Mouse (Mus musculus) embryo, embryonic 10.5 days (tissue): Measurements from ENCODE around the gene Cspg4.
A peak's percentile ranks its signal among the peaks of the same experiment; 100 is the strongest.

ENCODE experiments used
- DNase-seq: peaks from one replicate; pipeline ENCODE4 v3.0.0-alpha.2; 2015; ENCODE audit warnings: low spot score

Cspg4 gene

DNA sequence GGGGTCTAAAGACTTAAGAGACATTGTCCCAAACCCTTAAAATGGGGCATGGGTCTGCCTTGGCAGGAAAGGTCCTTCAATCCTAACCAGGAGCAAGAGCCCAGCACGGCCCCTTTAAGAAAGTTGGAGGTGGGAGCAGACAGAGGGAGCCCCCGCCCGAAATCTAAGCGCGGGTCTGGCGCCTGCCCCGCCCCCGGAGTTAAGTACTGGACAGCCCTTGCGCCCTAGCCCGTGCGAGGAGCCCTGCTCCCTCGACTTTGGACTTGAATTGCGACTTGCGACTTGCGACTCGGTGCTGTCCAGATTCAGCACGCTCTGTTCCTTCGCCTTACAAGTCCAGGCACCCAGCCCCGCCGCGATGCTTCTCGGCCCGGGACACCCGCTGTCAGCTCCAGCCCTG, at the start of gene Cspg4:
TSS of gene Cspg4 (plus strand) at position 202 of the 400 bp plus-strand sequence.
- peak; percentile 81 for DNase-seq

DNA sequence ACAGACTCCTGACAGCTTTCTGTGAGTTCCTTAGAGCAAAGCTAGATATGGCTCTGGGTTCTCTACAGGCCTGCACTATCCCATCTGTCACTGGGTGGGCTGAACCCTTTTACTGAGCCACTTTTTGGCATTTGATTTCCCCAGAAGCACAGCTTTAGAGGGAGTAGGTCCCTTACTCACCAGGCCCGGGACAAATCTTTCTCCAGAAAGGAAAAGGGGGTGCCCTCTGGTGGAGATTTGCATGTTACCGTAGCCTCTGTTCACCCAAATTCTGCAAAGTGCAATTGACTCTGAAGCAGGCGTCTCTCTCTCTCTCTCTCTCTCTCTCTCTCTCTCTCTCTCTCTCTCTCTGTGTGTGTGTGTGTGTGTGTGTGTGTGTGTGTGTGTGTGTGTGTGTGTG, 39.9 kb upstream of the Cspg4 start:
- DNase-seq, result peak; percentile 71

DNA sequence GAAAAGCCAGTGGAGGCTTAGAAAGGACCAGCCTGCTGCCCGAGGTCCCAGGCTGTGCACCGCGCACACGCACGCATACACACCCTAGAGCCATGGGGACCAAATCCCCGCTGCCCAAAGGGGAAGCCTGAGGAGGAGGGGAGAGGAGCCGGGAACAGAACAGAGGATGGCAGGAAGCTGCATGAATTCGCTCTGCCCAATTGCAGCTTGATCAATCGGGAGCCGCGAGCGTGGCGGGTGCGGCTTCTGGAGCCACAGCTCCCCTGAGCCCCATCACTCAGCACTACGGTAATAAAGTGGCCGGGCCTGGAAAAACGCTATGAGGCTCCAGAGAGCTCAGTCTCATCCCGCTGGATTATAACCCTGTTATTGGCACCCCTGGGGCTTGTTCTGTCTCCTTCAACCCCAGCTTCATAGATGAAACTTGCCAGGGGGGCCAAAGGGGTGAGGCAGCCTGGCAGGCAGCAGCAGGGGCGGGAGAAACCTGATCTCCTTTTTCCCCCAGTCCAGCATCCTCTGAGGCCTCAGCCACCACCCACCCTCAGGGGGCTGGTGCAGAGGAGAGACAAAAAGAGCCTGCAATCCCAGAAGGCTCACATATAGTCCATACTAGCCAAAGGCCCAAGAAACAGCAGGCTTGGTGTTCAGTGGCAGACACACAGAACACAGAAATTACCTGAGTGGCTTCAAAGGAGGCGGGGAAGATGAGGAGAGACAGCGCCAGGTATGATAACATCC, 39.2 kb upstream of the Cspg4 start:
- DNase-seq, result peak; percentile 70

DNA sequence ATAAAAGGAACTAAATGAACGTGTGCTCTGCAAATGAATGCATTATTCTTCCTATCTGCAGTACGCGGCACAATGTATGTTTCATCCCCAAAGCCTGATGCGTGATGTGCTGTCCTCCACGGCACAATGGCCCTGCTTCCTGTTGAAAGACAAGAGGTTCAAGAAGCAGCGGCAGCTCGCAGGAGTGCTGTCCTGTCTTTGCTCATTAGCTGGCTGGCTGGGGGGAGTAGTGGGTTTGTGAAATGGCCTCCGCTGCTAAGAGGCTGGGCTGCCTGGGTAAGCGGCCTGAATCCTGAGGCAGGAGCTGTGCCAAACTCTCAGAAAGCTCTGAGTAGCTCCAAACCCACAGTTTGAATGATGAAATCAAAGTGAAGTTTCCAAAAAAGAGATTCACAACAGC, 36.7 kb upstream of the Cspg4 start:
- DNase-seq, result peak; percentile 37

DNA sequence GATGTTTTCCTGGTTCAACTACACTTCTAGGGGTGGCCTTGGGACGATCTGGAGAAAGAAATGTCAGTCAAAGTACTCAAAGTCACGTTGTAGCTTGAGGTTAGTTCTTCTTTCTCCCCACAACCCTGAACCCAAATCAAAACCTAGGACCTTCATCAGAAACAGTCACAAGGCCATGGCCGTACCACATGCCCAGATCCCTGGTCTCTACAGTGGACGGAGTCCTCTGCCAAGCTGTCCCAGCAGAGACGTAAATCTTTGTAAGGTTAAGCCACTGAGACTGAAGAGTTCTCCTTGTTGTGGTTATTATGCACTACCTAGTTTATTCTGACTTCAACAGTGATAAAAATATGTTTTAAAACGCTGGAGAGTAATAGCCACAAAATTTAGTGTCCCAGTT, 36.0 kb upstream of the Cspg4 start:
- DNase-seq, result no peak

DNA sequence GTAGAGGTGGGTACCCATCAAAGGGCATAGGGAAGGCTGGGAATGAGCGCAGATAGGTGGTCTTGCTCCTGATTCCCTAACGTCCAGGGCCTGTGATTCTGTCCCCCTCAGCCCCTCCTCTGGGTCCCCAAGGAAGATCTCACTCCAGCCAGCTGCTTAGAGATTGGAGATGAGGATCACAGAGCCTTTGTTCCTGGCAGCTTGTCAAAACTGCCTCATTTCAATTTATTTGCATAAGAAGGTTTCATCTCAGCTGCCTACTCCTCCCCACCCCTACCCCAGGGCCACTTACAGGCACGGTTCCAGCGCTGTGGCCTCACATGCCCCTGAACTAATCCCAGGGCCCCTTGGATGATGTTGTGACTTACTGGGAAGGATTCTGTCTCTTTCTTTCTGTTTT, 34.7 kb upstream of the Cspg4 start:
- DNase-seq, result no peak

DNA sequence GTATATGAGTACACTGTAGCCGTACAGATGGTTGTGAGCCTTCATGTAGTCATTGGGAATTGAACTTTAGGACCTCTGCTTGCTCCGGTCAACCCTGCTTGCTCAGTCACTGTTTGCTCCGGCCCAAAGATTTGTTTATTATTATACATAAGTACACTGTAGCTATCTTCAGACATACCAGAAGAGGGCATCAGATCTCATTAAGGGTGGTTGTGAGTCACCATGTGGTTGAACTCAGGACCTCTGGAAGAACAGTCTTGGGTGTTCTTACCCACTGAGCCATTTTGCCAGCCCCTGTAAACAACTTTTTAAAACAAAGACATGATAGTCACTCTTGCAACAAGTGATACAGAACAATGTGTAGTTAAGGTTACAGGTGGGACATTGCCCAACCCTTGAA, 32.9 kb upstream of the Cspg4 start:
- no peak for DNase-seq

DNA sequence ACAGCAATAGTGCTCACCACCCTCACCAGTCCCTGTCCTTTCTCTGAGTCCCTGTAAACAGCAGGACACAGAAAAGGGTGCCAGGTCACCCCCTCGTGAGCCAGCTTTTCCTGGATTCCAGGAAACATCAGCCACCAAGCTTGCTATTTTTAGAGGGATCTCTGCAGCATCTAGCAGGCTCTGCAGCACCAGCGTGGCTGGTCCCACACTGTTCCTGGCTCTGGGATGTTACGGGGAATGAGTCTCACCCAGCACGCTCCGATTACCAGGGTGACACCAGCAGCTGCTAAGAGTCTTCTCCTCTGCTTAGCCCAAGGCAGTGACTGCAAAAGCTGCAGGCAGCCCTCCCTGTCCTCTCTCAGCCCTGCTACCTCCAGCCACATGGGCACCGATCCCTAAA, 31.9 kb upstream of the Cspg4 start:
- DNase-seq, result no peak

DNA sequence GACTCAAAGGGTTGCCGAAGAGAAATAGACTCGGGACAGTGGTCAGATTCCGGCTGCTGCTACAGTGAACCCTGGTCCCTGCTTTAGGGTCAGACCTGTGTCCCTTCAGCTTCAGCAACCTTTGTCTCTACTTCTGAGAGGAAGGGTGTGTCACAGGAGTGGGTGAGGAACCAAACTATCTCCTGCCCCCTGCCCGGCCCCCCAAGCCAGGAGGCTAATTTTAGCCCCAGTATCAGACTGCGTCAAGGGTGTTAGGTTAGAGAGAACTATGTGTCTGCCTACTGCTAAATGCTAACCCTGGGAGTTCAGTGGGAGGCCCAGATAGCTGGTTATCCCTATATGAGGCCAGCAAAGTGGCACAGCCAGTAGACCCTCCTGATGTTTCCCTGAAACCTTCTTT, 29.7 kb upstream of the Cspg4 start:
- no peak for DNase-seq

DNA sequence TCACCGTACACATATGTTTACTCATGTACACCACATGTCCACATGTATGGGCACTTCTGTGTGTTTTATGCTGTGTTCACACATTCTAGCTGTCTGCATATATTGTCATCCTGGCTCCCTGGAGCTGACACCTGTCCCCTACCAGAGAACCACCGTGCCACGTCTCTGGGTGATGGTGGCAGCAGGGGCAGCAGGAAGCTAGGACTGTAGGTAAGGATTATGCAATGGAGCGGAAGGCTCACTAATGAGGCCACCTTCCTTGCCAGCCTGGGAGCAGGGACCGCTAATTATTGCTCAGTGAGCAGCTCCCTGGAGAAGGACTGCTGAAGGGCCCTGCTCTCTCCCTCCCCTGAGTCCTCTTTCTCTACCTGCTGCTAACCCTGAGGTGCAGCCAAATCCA, 24.1 kb upstream of the Cspg4 start:
- DNase-seq, result no peak

DNA sequence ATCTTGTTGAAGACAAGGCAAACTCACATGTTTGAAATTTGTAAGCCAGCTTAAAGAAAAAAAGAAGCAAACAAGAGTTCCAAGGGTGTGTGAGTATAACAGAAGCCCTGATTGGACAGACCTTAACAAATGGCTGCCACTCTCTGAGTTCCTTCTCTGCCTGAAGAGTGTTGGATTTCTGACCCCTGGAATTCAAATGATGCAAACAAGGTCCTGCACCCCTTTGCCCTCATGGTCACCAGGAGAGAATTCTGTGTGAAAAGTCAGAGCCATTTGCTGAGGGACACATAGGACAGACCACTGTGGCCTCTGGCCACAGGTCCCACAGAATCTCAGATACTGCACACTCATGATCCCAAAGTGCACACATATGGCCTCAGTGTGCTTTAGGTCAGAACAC, 23.0 kb upstream of the Cspg4 start:
- no peak for DNase-seq

DNA sequence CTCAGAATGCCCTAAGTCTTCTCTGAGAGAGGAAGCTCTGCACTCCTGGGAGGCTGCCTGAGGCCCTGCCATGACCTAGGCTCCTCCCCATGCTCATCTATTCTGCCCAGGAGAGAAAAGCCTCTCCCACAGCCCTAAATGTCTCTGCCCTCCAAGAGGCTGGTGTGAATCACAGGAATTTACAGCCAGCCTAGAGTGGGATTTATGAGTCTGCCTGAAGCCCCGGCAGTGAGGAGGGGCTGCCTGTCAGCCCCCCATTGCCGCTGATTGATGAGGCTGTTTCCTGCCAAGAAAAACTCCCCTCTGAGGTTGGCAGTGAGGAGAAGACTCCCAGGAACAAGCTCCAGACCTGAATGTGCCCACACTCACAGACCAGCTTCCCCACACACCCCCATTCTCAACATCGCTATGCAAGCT, 22.5 kb upstream of the Cspg4 start:
- peak; percentile 61 for DNase-seq

DNA sequence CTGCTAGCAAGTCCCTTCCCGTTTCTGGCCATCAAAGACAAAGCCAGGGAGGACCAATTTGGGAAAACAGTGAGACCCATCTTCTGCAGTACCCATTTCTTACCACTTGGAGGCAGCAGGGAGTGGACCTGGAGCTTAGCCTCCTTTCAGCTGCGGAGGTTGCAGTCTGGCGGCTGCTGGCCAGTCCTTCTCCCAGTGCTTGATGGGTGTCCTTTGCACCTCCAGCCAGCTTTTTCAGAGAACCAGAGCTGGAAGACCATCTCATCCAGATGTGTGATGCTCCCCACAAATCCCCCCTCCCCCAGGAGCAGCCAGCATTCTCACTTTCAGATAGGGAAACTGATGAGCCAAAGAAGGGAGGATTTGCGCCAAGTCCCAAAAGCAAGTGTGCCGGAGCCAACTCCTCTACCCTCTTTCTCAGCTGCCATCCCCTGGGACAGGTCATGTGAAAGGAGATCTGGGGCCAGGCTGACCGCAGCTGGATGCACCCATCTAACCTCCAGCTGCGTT, 21.1 kb upstream of the Cspg4 start:
- peak; percentile 89 for DNase-seq

DNA sequence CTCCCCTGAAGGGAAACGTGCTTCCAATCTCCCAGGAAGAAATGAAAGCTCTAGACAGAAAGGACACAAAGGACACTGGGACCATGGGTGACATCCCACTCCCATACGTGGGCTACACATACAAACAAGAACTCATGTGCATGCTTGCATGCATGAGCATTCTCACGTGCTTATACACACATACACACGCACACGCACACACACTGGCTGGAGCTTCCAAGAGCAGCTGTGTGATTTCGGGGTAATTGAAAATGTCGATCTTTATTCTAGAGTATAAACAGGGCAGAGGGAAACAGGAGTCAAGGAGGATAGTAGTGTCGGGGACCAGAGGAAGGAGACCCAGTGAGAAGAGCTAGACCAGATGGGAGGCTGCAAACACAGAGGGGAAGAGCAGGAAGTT, 20.2 kb upstream of the Cspg4 start:
- no peak for DNase-seq

DNA sequence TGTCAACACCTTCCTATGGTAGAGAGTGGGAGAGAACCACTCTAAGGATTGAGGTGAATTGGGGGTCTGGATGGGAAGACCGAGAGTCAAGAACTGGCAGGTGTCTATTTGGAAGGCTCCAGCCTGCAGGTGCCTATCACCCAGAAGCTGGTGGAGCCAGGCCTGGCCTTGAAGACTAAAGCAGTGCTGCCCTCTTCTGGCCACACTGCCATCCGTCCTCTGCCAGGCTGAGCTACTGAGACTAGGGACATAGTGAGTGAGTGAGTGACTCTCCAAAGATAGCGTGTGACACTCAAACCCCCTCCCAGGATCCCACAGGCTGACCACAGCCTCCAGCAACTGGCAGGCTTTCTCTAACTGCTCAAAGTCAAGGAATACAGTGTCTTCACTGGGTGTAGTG, 17.3 kb upstream of the Cspg4 start:
- peak; percentile 86 for DNase-seq

DNA sequence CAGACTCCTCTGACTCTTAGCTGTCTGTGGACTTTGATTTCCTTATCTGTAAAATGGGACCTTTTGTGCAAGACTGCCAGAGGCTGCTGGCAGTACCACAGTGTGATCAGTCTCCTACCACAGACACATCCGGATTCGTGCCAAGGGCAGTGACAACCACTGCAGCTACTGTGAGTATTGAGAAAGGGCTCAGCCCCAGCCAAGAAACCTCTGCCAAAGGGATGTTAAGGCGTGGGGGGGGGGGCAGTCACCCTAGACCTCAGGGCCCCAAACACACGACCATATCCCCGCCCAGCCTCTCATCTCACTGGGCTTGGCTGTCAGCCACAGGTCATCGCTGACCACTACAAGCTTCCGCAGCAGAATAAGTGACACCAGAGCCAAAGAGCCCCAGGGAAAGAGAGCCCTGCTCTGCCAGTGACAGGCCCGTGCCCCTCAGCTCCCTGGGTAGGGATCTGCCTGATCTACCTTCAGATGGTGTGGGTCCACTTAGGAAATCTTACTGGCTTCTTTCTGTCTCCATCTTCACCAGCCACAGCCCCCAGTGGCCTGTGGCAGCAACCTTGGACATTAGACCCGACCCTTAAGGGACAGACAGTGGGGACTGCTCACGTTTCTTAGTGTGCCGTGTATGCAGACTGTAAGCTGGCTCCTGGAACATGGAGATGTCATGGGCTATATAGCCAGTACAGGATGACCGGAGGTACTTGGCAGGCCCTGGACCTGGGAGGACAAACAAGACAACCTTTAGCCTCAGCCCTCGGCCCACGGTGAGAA, 14.5 kb upstream of the Cspg4 start:
- no peak for DNase-seq

DNA sequence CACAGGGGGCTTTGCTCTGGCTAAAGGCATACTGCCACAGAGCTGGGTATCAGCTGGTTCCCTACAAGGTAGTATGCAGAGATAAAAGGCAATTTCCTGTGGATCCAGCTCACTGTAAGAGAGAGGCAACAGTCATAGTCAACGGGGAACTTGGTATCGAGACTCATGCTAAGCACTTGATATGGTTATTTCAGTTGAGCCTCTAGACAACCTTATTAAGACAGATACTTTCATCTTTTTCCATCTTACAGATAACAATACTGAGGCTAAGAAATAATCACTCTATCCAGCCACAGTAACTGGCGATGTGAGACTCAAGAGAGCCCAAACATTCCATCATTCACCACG, 14.0 kb upstream of the Cspg4 start:
- DNase-seq, result no peak

DNA sequence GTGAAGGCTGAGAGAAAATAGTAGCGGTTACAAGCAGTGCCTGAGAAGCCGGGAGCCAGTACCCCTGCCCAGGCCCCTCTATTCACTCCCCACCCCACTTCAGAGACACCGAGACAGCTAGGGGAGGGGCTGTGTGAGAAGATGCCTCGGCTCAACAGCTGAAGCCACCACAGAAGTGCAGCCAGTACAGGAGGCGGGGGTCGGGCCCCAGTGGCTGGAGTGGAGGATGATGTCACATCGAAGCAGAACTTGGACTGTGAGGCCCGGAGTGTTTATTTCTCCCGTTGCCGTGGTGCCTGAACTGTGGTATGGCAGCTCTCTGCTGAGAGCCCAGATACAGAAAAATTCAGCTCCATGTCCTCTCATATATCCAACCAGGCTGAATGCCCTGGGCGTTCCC, 13.1 kb upstream of the Cspg4 start:
- peak; percentile 59 for DNase-seq

DNA sequence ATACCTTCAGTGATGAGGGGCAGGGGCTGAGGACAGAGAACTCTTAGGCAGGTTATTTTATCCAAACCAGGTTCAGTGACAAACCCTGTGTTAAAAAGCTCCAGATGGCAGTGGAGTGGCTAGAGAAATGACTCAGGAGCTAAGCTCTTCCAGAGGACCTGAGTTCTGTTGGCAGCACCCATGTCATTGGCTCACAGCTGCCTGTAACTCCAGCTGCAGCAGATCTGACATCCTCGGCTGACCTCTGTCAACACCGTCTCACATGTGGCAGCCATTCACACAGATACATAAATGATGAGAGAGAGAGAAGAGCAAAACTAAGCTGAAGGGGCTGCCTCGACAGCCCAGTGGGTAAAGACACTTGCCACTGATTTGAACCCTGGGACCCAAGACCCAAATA, 7.4 kb upstream of the Cspg4 start:
- no peak for DNase-seq

DNA sequence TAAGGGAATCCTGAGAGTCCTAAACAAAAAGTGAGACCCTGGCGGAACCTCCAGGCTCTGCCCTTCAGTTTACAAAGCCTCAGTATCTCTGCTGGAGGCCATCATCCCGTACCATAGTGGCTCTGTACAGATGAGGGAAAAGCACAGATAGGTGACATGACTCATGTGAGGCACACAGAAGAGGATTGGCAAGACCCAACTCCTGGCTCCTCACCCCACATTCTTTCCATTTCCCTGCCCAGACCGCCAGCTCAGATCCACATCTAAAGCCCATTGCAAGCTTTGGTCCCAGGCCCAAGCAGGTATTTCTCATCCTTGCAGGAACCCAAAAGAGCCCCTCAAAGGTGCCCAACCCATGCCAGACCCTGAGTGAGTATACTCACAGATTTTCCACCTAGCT, 4.8 kb upstream of the Cspg4 start:
- no peak for DNase-seq

DNA sequence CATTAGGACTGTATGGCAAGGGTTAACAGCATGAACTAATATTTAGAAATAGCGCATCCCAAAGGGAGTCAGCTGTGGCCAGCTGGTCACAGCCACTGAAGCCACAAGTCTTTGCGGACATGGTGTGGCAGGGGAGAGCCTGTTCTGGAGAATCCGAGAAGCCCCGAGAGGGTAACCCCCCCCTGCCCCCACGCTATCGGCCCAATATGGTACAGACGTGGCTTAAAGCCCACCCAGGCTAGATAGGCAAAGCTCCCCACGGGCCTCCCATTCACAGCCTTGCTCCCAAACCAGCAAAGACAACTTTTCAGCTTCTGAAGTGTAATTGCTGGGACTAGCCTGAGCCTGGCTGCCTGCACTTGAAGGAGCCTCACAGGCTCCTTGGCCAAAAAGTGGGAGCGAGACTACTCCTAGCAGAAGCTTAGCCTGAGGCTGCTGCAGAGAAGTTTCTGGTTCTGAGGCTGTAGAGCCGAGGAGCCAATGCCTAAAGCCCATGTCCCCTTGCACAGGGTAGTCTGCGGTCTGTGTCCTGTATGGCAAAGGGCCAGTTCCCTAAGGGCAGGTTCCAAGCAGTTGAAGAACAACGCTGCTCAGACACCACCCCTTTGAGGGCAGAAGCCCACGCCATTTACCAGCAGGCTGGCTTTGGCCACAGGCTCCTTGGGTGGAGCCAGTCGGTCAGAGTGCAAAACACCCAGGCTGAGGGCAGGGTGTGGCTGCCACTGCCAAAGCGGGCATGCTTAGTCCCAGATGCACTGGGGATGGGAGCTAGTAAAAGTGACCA, 4.2 kb upstream of the Cspg4 start:
- DNase-seq, result no peak

DNA sequence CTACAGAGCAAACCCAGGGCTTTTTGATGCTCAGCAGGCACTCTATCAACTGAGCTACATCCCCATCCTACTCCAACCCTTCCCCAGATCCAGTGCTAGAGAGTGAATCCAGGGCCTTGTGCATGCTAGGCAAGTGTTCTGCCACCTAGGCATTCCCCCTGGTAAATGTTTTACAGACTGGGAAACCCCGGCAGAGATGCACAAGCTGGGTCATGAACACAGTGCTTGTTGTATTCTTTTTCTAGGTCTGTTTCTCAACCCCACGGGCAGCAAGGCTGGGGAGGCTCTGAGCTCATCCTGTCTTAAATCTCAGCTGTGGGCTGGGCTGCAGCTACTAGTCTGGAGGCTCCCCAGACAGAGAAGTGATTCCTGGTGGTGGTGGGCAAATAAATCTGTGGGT, 2.0 kb upstream of the Cspg4 start:
- no peak for DNase-seq

DNA sequence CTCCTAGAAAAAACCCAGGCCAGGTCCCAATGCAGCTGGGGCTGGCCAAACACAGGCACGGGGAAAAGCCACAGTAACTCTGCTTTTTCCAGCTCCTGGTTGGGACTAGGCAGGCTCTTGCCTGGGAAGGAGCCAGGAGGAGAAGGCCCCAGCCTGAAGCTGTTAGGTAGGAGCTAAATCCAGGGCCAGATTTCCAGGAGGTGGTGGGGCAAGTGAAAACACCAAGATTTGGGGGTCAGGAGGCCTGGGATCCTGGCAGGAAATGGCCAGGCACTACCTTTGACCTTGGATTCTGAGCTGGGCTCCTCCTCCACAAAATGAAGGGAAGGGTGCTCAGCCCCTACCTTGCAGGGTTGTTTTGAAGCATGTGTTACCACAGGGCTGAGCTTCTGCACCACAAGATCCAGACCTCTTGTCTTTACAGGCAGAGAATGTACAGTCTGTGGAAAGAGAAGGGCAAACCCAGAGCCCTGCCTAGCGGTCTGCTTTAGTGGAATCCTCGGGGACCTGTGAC, 560 bp upstream of the Cspg4 start, which contains the start of gene Odf3l1:
TSS of gene Odf3l1 (minus strand) at position 464 of the 514 bp plus-strand sequence.
- peak; percentile 33 for DNase-seq
